9 mouse cellular contexts compared by ENCODE assay signal in the genomic region with DNA sequence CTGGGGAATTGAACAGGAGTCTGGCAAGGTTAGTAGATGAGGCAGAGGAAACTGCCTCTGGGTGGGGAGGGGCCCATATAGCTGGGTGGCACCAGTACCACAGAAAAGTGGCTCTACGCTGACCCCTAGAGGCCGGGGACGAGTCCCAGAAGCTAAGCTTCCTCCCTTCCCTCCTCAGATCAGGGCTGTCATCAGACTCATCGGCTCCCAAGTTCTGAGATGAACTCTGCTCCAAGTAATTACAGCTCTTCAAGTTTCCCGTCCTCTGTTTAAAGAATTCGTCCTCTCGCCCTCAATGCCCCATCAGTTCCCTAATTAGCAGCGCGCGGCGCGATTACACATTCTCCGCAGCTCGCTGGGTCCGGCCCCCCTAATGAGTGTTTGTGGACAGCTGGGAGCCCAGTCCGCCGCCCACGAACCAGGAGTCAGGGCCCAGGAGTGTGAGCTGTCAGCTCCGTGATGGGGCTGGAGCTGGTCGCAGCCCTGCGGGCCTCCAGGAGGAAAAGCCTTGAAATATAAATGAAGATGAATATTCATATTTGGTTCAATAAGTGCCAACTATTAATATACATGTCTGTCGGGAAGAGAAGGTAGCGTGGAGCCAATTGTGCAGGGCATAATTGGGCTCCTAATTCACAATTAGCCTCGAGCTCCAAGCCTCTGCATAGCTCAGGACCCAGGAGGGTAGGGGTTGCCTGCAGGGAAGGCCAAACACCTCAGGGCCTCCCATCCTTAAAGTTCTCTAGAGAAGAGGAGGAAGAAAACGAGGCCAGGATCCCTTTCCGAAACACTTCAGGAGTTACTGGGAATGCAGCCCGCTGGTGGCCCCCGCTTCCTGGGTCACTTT.
DNase-seq lines count a peak whose midpoint lies in the region; ATAC-seq lines count a peak whose summit lies in the region.
"Had no signal": no experiment of that assay in that cellular context is flagged by ENCODE, and none has a peak within 500 bp of the region (broad histone marks: within the 10 kb centered on the region; RNA-seq: fewer than 3 reads in every experiment).

No protein-coding gene starts in this region.

- ATAC-seq in embryonic facial prominence, embryonic 14.5 days (ENCODE audit: low read depth) = peak; percentile 87
- ATAC-seq in heart, embryonic 16.5 days (replicated peaks; ENCODE audit: extremely low read depth, insufficient read depth, low FRiP score) = peak; percentile 45

- H3K4me3 ChIP-seq in embryonic facial prominence, embryonic 14.5 days (ENCODE audit: low read depth, low read length) = peak overlapping the region; percentile 8; the same call in 1 of the 2 replicates
- peak overlapping the region; percentile 13; the same call in 1 of the 2 replicates for H3K4me3 ChIP-seq in heart, embryonic 16.5 days (ENCODE audit: low read length)
- H3K4me3 ChIP-seq: myocyte had no signal

- no peaks in the 10 kb centered on the region for H3K36me3 ChIP-seq in embryonic facial prominence, embryonic 14.5 days (ENCODE audit: control insufficient read depth, insufficient read depth, low read length)
- no peaks in the 10 kb centered on the region for H3K36me3 ChIP-seq in heart, embryonic 16.5 days (ENCODE audit: control insufficient read depth, insufficient read depth)

- peak; percentile 16 for DNase-seq in 3T3-L1 (ENCODE audit: low read depth, low spot score)
- DNase-seq in adrenal gland, postnatal 36 days = peak; percentile 74 to 77
- DNase-seq in embryonic facial prominence, embryonic 14.5 days (ENCODE audit: low spot score) = peak; percentile 63
- DNase-seq in kidney, postnatal 25 days = peak; percentile 71 to 74
- DNase-seq in lung, adult 18-20 months = peak; percentile 13 to 24
- peak; percentile 15 for DNase-seq in ovary, adult 18-20 months (ENCODE audit: low spot score)
- DNase-seq in testis, postnatal 14 days (ENCODE audit: low spot score) = peak; percentile 28

- 21% methylated on average over 28 of the region's 28 CpGs for WGBS in embryonic facial prominence, embryonic 14.5 days
- 30% methylated on average over 28 of the region's 28 CpGs for WGBS in heart, embryonic 16.5 days

- no peaks in the 10 kb centered on the region for H3K4me1 ChIP-seq in embryonic facial prominence, embryonic 14.5 days (ENCODE audit: control insufficient read depth, insufficient read depth, low read length)
- H3K4me1 ChIP-seq in heart, embryonic 16.5 days (ENCODE audit: control insufficient read depth, insufficient read depth, low read length) = peaks cover 4% of the 10 kb centered on the region; the same call in 1 of the 2 replicates

- H3K27me3 ChIP-seq in embryonic facial prominence, embryonic 14.5 days (replicated peaks; ENCODE audit: control insufficient read depth, insufficient read depth, low read length) = no peaks in the 10 kb centered on the region
- H3K27me3 ChIP-seq in heart, embryonic 16.5 days (ENCODE audit: control insufficient read depth, insufficient read depth, low read length) = peaks cover 5% of the 10 kb centered on the region

- peak overlapping the region; percentile 46 for H3K4me2 ChIP-seq in embryonic facial prominence, embryonic 14.5 days (ENCODE audit: low read depth, low read length)
- H3K4me2 ChIP-seq in heart, embryonic 16.5 days (ENCODE audit: low read depth, low read length) = peak overlapping the region; percentile 53

- H3K27ac ChIP-seq in embryonic facial prominence, embryonic 14.5 days (replicated peaks; ENCODE audit: low read depth, low read length) = no peak overlapping the region
- H3K27ac ChIP-seq in heart, embryonic 16.5 days (ENCODE audit: low read length) = no peak overlapping the region

- H3K9me3 ChIP-seq in embryonic facial prominence, embryonic 14.5 days (ENCODE audit: control insufficient read depth, low read length) = no peaks in the 10 kb centered on the region
- H3K9me3 ChIP-seq in heart, embryonic 16.5 days (replicated peaks; ENCODE audit: control insufficient read depth, low read length) = no peaks in the 10 kb centered on the region

- H3K9ac ChIP-seq in embryonic facial prominence, embryonic 14.5 days (ENCODE audit: low read depth, low read length) = peak overlapping the region; percentile 41; the same call in 1 of the 2 replicates
- no peak overlapping the region for H3K9ac ChIP-seq in heart, embryonic 16.5 days (ENCODE audit: low read length)

Comparison
In these comparisons a context has a peak if more than half of its experiments do, and no peak if none do; other contexts are left out.
1. DNase-seq: peak in every context shown above with its lines; median percentile 76 in adrenal gland, postnatal 36 days; 72 in kidney, postnatal 25 days; 63 in embryonic facial prominence, embryonic 14.5 days; 28 in testis, postnatal 14 days; 18 in lung, adult 18-20 months; 16 in 3T3-L1; 15 in ovary, adult 18-20 months.